Mouse (Mus musculus): Measurements from ENCODE around the gene Lrrc46. TPM values are rescaled to one million over a fixed set of nuclear protein-coding genes. Genes with fewer than 3 reads are reported as not detected.

Lrrc46 gene
- polyA plus RNA-seq, 1 experiment from 2014 or later = 0.66 TPM

DNA sequence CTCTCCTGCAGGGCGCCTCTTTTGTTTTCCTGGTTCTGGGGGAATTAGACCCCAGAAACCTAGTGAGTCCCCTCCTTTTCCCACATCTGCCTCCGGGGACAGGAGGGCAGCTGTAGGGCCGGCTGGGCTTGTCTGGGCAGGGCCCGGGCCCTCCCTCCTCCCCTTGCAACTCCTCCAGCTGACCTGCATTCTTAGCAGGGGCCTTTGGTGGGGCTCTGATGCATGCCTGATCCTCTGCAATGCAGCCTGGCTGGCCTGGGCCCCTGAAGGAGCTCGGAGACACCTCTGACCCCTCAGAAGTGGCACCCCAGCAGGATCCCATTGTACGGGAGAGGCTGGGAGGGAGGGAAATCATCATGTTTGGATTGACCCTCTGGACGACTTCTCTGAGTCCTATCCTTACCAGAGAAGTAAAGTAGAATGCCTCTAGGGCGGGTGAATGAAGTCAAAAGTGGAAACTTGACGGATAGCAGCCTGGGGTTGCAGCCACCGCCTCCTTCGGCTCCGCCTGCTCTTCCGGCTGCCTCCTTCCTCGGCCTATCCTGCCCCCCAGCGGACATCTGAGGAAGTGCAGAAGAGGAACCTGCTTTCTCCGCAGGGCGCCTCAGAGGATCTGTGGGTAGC, 15.4 kb downstream of the Lrrc46 start:
- Histone ChIP-seq H3K4me1 (replicated peaks) (peaks cover 31% of the 10 kb centered on the region), H3K4me2 (peak overlapping the region; percentile 68), H3K36me3 (no peaks in the 10 kb centered on the region), H3K9ac (peak overlapping the region; percentile 73), H3K4me3 (peak overlapping the region; percentile 37), H3K9me3 (replicated peaks) (no peaks in the 10 kb centered on the region), H3K27ac (ENCODE audit: poor library complexity, severe bottlenecking) (peak overlapping the region; percentile 61), H3K27me3 (replicated peaks) (peaks cover 45% of the 10 kb centered on the region)
- ATAC-seq (ENCODE audit: insufficient number of reproducible peaks, low FRiP score) = peak; percentile 46; the same call in 1 of the 2 replicates
- 1% methylated on average over 17 of the region's 17 CpGs for WGBS

DNA sequence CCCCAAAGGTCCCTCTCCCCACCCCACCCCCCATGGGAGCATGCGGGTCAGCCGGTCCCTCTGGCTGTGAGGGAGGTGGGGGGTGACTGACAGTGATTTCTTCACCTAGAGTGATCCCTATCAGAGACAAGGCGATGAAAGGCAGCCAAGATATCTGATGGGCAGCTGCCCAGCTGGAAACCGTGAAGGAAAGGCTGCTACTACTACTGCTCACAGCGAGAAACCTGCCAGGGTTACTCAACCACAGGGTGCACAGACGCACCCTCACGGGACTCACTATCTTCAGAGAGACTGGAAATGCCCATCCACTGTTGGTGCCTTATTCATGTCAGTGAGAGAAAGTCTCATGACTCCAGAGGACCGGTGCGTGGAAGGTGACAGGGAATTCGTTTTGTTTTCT, 16.2 kb downstream of the Lrrc46 start:
- Histone ChIP-seq H3K4me2 (0 out of 2 replicates have a peak overlapping the region, but pooled peaks have one; percentile 68), H3K9ac (no peak overlapping the region), H3K4me1 (replicated peaks) (peaks cover 26% of the 10 kb centered on the region), H3K36me3 (no peaks in the 10 kb centered on the region), H3K27me3 (replicated peaks) (peaks cover 54% of the 10 kb centered on the region), H3K9me3 (replicated peaks) (no peaks in the 10 kb centered on the region), H3K27ac (ENCODE audit: poor library complexity, severe bottlenecking) (no peak overlapping the region), H3K4me3 (no peak overlapping the region)
- ATAC-seq (ENCODE audit: insufficient number of reproducible peaks, low FRiP score) = no peak
- 17% methylated on average over 10 of the region's 10 CpGs for WGBS

DNA sequence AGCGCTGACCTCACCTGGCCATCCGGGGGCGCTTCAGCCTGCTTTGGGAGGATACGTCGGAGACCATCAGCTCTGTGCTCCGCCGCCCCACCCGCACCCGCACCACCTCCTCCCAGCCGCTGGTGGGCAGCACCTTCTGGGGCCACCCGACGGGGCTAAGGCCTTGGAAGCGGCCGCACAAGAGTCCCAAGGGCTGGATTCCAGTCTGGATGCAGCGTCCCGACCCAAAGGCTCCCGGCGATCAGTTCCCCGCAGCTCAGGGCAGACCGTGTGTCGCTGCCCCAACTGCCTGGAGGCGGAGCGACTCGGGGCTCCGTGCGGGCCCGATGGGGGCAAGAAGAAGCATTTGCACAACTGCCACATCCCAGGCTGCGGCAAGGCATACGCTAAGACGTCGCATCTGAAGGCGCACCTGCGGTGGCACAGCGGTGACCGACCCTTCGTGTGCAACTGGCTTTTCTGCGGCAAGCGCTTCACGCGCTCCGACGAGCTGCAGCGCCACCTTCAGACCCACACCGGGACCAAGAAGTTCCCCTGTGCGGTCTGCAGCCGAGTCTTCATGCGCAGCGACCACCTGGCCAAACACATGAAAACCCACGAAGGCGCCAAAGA, 19.2 kb downstream of the Lrrc46 start:
- peak overlapping the region; percentile 87 for H3K4me2 ChIP-seq
- under 1% methylated on average over 50 of the region's 50 CpGs for WGBS
- H3K4me3 ChIP-seq = peak overlapping the region; percentile 53
- H3K9ac ChIP-seq = peak overlapping the region; percentile 67
- H3K27ac ChIP-seq (ENCODE audit: poor library complexity, severe bottlenecking) = no peak overlapping the region
- H3K27me3 ChIP-seq (replicated peaks) = peaks cover 82% of the 10 kb centered on the region
- H3K4me1 ChIP-seq (replicated peaks) = peaks cover 38% of the 10 kb centered on the region
- H3K9me3 ChIP-seq (replicated peaks) = no peaks in the 10 kb centered on the region
- ATAC-seq (ENCODE audit: insufficient number of reproducible peaks, low FRiP score) = 0 out of 2 replicates have a peak, but pooled peaks have one; percentile 24
- no peaks in the 10 kb centered on the region for H3K36me3 ChIP-seq

DNA sequence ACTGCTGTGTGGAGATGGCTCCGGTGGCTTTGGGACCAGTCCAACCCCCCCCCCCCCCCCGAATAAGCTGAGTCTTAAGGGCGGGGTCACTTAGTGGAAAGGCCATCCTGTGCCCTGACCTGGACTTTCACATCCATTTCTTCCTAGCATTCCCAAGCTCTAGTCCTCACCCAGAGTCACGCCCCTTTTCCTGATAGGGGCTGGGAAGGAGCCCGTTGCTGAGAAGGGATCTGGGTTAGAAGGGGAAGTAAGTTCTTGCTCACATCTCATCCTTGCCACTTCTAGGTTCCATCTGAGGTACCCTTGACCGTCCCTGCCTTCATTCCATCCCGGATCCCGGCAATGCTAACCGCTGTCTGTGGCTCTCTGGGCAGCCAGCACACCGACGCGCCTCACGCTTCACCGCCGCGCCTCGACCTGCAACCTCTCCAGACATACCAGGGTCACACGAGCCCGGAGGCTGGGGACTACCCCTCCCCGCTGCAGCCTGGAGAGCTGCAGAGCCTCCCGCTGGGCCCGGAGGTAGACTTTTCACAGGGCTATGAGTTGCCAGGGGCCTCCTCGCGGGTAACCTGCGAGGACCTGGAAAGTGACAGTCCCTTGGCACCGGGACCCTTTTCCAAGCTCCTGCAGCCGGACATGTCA, 20.0 kb downstream of the Lrrc46 start:
- peaks cover 38% of the 10 kb centered on the region for H3K4me1 ChIP-seq (replicated peaks)
- H3K9me3 ChIP-seq (replicated peaks) = no peaks in the 10 kb centered on the region
- peak overlapping the region; percentile 87 for H3K4me2 ChIP-seq
- peak overlapping the region; percentile 67 for H3K9ac ChIP-seq
- peaks cover 89% of the 10 kb centered on the region for H3K27me3 ChIP-seq (replicated peaks)
- peak overlapping the region; percentile 53 for H3K4me3 ChIP-seq
- WGBS = 0% methylated on average over 26 of the region's 27 CpGs
- no peaks in the 10 kb centered on the region for H3K36me3 ChIP-seq
- no peak overlapping the region for H3K27ac ChIP-seq (ENCODE audit: poor library complexity, severe bottlenecking)
- no peak for ATAC-seq (ENCODE audit: insufficient number of reproducible peaks, low FRiP score)

DNA sequence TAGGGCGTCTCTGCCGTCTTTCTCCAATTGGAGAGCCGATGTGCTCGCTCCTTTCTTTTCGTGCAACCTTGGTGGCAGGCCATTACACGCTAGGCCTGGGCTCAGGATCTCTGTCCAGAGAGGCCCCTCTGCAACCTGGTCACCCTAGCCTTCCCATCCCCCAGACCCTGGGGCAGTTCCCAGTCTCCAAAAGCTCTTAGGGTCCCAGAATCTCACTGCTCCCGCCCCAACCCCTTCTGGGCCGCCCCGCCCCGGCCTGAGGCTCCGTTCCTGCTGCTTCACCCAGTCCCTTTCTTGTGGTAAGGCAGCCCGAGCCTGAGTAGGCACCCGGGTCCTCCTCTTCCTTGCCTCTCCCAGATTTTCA, 21.9 kb downstream of the Lrrc46 start:
- Histone ChIP-seq H3K27ac (ENCODE audit: poor library complexity, severe bottlenecking) (no peak overlapping the region), H3K9ac (no peak overlapping the region), H3K27me3 (replicated peaks) (peaks cover 96% of the 10 kb centered on the region), H3K4me1 (replicated peaks) (peaks cover 27% of the 10 kb centered on the region), H3K36me3 (no peaks in the 10 kb centered on the region), H3K9me3 (replicated peaks) (no peaks in the 10 kb centered on the region), H3K4me3 (peak overlapping the region; percentile 41), H3K4me2 (peak overlapping the region; percentile 65)
- 7% methylated on average over 13 of the region's 13 CpGs for WGBS
- no peak for ATAC-seq (ENCODE audit: insufficient number of reproducible peaks, low FRiP score)

DNA sequence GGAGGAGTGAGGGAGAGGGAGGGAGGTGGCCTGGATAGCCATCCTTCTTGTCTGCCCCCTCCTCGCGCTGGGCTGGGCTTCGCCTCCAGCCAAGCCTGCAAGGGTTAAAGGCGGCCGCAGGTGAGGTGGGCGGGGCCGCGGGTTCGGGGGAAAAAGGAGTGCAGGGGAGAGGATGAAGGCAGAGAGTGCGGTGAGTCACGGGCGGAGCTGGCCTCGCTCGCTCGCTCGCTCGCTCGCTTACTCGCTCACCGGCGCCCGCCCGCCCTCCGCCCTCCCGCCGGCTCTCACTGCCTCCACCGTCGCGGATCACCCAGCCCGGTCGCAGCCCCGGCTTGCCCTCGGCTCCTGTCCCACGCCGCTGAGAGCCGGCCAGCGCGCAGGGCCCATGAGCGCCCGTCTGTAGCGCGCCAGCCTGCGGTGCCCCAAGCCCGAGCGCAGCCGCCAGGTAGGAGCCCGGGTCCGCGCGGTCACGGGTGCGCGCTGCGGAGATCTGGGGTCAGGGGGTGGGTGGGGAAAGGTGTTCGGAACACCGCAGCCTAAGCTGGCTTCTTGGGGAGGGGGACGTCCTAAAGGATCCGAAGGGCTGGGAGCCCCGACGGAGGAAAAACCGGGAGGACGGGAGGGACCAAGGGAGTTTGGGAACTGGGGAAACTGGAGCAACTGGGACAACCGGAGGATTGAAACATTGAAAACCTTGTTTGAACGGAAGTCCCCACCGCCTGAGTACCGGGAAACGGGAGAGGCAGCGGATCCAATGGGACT, 22.4 kb downstream of the Lrrc46 start:
- peak overlapping the region; percentile 65 for H3K4me2 ChIP-seq
- H3K4me1 ChIP-seq (replicated peaks) = peaks cover 27% of the 10 kb centered on the region
- peaks cover 96% of the 10 kb centered on the region for H3K27me3 ChIP-seq (replicated peaks)
- H3K27ac ChIP-seq (ENCODE audit: poor library complexity, severe bottlenecking) = no peak overlapping the region
- no peaks in the 10 kb centered on the region for H3K9me3 ChIP-seq (replicated peaks)
- H3K9ac ChIP-seq = peak overlapping the region; percentile 62; the same call in 1 of the 2 replicates
- no peak for ATAC-seq (ENCODE audit: insufficient number of reproducible peaks, low FRiP score)
- no peaks in the 10 kb centered on the region for H3K36me3 ChIP-seq
- H3K4me3 ChIP-seq = peak overlapping the region; percentile 41
- under 1% methylated on average over 66 of the region's 68 CpGs for WGBS

DNA sequence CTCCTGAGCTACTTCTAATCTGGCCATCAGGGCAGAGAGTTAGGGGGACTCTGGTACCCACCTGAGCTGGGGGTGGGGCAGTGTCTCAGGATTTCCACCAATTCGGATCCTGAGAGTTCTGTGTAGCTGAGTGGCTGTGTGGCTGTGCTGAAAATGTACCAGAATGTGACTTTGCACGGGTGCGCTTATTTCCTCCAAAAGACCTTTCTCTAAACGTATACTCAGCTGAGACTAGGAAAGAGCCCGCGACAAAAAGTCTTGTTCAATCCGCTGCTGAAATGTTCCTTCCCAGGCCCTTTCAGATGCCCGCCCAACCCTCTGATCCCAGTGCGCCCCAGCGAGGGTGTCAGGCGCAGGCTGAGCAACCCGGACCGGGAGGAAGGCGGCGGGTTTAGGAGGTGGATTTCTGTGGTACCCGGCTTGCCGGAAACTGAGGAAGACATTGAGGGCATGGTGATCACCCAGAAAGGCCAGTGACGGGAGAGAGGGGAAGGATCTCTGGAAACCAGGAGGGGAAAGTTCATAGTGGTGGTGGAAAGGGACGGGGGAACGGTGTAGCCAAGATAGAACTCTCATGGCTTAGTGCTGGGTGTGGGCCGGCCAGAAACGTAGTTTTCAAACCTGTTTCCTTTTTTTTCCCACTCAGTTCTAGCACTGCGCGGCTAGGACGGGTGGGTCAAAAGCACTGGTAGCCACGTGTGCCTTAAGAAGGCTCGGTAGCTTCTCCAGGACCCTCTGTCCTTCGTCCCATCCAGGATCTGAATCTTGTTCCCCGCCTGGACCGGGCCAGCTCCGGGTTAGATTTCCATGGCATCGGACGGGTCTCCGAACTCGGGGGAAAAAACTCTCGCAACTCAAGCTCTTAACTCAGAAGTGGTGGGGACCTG, 23.3 kb downstream of the Lrrc46 start:
- H3K4me2 ChIP-seq = peak overlapping the region; percentile 65
- peak overlapping the region; percentile 41 for H3K4me3 ChIP-seq
- under 1% methylated on average over 36 of the region's 36 CpGs for WGBS
- no peaks in the 10 kb centered on the region for H3K36me3 ChIP-seq
- no peak overlapping the region for H3K9ac ChIP-seq
- H3K27ac ChIP-seq (ENCODE audit: poor library complexity, severe bottlenecking) = no peak overlapping the region
- H3K27me3 ChIP-seq (replicated peaks) = peaks cover 96% of the 10 kb centered on the region
- no peaks in the 10 kb centered on the region for H3K9me3 ChIP-seq (replicated peaks)
- peaks cover 29% of the 10 kb centered on the region for H3K4me1 ChIP-seq (replicated peaks)
- ATAC-seq (ENCODE audit: insufficient number of reproducible peaks, low FRiP score) = no peak

DNA sequence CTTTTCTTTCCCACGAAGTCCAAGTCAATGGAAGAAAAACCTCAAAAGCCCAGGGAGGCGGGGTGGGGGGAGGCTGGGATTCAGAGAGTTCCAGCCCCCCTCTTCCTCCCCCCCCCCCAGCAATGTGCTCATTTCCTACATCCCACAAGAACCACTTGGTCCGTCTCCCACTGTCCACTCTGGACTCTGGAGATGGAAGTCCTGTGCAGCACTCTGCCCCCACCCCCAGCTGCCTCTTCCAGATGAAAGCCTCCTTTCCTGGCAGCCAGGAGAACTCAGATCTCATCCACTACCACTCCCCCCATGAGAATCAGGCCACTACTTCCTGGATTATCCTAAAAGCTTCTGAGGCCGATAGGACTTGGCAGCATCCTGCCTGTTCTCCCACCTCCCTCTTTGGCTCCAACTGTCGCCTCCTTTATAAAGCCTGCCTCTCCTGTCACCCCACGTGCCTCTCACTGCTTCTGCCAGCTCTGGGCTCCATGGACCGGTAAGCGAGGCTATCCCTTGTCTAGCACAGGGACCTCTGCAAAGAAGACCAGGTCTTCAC, 28.0 kb downstream of the Lrrc46 start, which contains the start of gene Sp6:
Gene Sp6 (plus strand): TSS at position 274 of the 550 bp plus-strand sequence.
- no peak for ATAC-seq (ENCODE audit: insufficient number of reproducible peaks, low FRiP score)
- Histone ChIP-seq H3K4me3 (no peak within 1 kb of the TSS), H3K27ac (ENCODE audit: poor library complexity, severe bottlenecking) (no peak within 1 kb of the TSS), H3K9me3 (replicated peaks) (no peaks in the 10 kb centered on the region), H3K4me2 (no peak within 1 kb of the TSS), H3K27me3 (replicated peaks) (peaks cover 97% of the 10 kb centered on the region), H3K9ac (no peak within 1 kb of the TSS), H3K36me3 (no peaks in the 10 kb centered on the region), H3K4me1 (replicated peaks) (peaks cover 7% of the 10 kb centered on the region; the same call in 1 of the 2 replicates)
- WGBS = 15% methylated on average over 7 of the region's 8 CpGs

DNA sequence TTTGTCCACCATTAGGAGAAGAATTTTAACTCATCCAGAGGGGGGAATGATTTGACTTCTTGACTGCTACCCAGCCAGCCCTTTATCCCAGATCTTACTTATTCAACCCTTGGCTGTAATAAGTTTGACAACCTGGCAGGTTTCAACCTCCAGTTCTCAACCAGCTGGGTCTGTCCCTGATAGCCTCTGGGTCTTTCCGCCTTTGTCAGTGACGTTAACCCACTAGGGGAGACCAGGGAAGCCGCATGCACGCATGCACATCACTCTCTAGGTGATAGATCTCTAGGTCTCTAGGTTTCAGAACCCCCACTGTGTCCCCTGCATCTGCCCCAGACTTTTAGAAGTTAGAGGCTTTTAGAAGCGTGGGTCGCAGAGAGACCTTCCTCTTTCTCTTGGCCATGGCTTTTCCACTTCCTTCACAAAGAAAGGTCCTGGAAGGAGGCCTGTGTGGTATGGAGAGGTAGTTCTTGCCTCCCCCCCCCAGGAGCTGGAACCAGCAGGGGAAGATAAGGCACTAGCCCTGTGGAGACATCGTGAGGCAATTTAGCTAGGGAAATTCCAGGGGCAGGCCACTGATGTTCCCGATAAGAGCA, 31.9 kb downstream of the Lrrc46 start:
- H3K27me3 ChIP-seq (replicated peaks) = peaks cover 83% of the 10 kb centered on the region

More for the DNA sequence above, 31.9 kb downstream of the Lrrc46 start:
- WGBS = 19% methylated on average over 8 of the region's 8 CpGs
- Histone ChIP-seq H3K27ac (ENCODE audit: poor library complexity, severe bottlenecking) (no peak overlapping the region), H3K4me1 (replicated peaks) (peaks cover 8% of the 10 kb centered on the region; the same call in 1 of the 2 replicates), H3K9ac (no peak overlapping the region), H3K4me2 (no peak overlapping the region), H3K4me3 (no peak overlapping the region), H3K9me3 (replicated peaks) (no peaks in the 10 kb centered on the region), H3K36me3 (no peaks in the 10 kb centered on the region)
- ATAC-seq (ENCODE audit: insufficient number of reproducible peaks, low FRiP score) = no peak
